Mouse (Mus musculus): ENCODE measurements at regions not wholly inside any gene's neighbourhood (a gene's known extent, or its start where the extent isn't known, plus 50 kb on each side); places are given as distances from the start of the nearest gene placed in this dataset.
A peak's percentile ranks its signal among the peaks of the same experiment; 100 is the strongest.

DNA sequence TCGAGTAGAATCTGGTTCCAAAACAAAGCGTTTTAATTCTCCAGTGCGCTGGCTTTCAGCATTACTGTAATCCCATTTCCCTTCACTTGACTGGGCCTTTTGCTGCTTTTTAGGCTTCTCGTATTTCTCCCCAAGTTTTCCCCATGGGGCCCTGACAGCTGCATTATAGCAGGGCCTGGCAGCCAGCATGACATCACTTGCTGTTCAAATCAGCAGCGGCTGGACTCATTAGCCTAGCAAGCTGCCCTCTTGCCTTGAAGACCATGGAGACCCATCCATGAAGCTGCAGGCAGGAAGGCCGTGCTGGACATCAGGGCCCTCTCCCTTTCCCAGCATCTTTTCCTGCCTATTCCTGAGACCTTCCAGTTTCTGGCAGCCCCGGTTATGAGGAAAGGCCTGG is 249.8 kb upstream of the Cadm1 start:
- TF ChIP-seq POLR2A (IDR thresholded peaks at IDR 0.05; ENCODE audit: insufficient read length, low read depth) (no peak), E2F4 (IDR thresholded peaks at IDR 0.05; ENCODE audit: insufficient read depth) (no peak), SRF (IDR thresholded peaks at IDR 0.05; ENCODE audit: control insufficient read depth, insufficient read length, low read depth) (no peak), USF1 (IDR thresholded peaks at IDR 0.05; ENCODE audit: low read depth) (no peak), MAX (IDR thresholded peaks at IDR 0.05; ENCODE audit: low read depth) (no peak), MYOD1 (IDR thresholded peaks at IDR 0.05; ENCODE audit: control insufficient read depth in 1 of 3, insufficient read length in 2 of 3, low read depth in 2 of 3) (no peak), POLR2AphosphoS2 (IDR thresholded peaks at IDR 0.05; ENCODE audit: insufficient read length, low read depth) (no peak), MYOG (IDR thresholded peaks at IDR 0.05; ENCODE audit: control insufficient read depth in 1 of 3, insufficient read depth in 1 of 3, insufficient read length in 2 of 3, low read depth in 2 of 3) (peak in 1 of 3 experiments; percentile 50), TCF12 (IDR thresholded peaks at IDR 0.05; ENCODE audit: insufficient read depth, poor library complexity, severe bottlenecking) (no peak), CEBPB (IDR thresholded peaks at IDR 0.05; ENCODE audit: insufficient read depth, poor library complexity, severe bottlenecking) (no peak), REST (IDR thresholded peaks at IDR 0.05; ENCODE audit: insufficient read depth, insufficient read length) (no peak), TCF3 (IDR thresholded peaks at IDR 0.05; ENCODE audit: insufficient read length, low read depth) (no peak)

Data from myocyte (in vitro differentiated cells).